Mouse (Mus musculus): ENCODE measurements around the gene Ngef.
"Not testable (repeated sequence)": the region's sequence is repeated elsewhere in the genome, so short reads cannot be mapped to it uniquely, and the experiment has no call there.

DNA sequence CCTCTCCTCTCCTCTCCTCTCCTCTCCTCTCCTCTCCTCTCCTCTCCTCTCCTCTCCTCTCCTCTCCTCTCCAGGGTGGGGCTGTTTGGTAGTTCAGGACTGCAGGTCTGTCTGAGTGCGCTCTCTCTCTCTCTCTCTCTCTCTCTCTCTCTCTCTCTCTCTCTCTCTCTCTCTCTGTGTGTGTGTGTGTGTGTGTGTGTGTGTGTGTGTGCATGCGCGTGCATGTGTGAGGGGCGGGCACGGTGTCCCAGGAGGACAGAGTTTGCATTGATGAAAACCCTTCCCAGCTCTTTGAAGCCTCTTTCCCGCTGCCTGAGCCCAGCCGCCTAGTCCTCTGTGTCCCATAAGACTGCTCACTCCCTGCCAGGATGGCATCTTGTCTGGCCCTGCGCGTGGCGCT is 103.7 kb downstream of the Ngef start, which contains the start of gene Snorc:
- not testable (repeated sequence) for TF ChIP-seq CTCF (conservative IDR thresholded peaks at IDR 0.05; ENCODE audit: insufficient read depth, insufficient read length, low read depth, low read length); POLR2A (IDR thresholded peaks at IDR 0.05; ENCODE audit: low read depth, low read length)
